Mouse (Mus musculus) ES-E14 (cell line): ENCODE results near the gene Trabd.

Source experiments
- CHD2 ChIP-seq: IDR thresholded peaks from 2 replicates; pipeline ENCODE4 v1.6.1; 2014; ENCODE audit warnings: mild to moderate bottlenecking, low read depth, low read length, inconsistent platforms
- ZC3H11A ChIP-seq: IDR thresholded peaks from 2 replicates; pipeline ENCODE4 v1.6.1; 2012; ENCODE audit warnings: low read depth, mild to moderate bottlenecking, inconsistent platforms, low read length, borderline replicate concordance
- ZNF384 ChIP-seq: IDR thresholded peaks from 2 replicates; pipeline ENCODE4 v1.6.1; 2012; ENCODE audit warnings: low read depth, low read length, inconsistent platforms

DNA sequence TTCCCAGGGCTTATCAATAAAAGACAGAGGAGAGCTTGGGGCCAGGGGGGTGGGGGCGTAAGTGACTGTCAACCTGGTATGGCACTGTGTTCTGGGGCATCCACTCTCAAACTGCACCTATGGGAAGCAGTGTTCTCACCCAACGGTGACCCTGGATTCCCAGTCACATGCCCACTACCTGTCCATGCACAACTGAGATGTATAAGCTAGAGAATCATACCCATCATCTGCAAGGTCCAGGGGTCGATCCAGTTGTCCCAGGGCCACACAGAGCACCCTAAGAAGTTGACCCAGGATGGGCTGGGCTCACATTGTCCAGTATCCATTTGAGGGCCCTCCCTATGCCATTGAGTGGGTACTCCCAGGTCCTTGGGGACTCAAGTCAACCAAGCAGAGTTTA, 49.4 kb downstream of the Trabd start:
- no peak for TF ChIP-seq ZNF384
- no peak for TF ChIP-seq CHD2
- TF ChIP-seq ZC3H11A = no peak
